Mouse (Mus musculus): ENCODE measurements around the gene Eef1akmt3. TPM values are rescaled to one million over a fixed set of nuclear protein-coding genes. Genes with fewer than 3 reads are reported as not detected.

The Eef1akmt3 gene
- polyA plus RNA-seq, 1 experiment from 2014 or later, result 0.07 TPM

DNA sequence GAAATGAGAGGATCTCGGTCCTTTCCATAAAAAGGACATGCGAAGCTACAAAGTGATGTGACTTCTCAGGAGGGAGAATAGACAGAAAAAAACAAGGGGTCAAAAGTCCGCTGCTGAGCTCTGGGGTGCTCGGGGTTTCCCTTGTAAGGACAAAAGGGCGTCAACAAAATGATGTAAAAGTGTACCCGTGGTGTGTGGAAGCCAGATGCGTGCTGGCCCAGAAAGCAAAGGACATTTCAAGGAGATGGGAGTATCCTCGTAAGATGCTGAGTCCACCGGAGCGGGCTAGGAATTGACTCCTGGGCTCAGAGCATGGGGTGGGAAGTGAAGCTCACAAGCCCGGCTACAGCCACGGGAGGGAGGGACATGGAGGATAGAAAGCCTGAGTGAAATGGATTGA lies 3.7 kb downstream of the Eef1akmt3 start:
- Histone ChIP-seq H3K27ac (no peak overlapping the region), H3K36me3 (no peaks in the 10 kb centered on the region), H3K4me1 (replicated peaks) (peaks cover 17% of the 10 kb centered on the region), H3K4me3 (no peak overlapping the region), H3K27me3 (ENCODE audit: insufficient read depth, poor library complexity, severe bottlenecking) (peaks cover 20% of the 10 kb centered on the region), H3K9me3 (no peaks in the 10 kb centered on the region)
- 72% methylated on average over 12 of the region's 12 CpGs for WGBS
- DNase-seq (ENCODE audit: low spot score), result no peak

DNA sequence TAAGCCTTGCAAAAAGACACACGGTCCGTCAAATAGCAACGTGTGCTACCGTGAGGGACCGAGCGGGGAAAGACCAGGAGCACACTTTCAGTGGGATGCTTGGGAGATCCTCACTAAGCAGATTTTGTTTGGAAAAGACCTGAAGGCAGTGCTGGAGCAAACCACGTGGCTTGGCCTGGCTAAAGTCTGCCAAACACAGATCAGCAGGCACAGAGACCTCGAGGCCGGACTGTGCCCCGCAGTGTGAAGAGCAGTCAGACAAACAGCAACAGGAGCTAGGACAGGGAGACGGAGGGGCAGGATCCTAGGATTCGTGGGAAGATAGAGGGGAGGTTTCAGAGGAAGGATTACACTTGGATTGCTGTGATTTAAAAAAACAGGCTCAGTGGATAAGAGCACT lies 5.0 kb downstream of the Eef1akmt3 start:
- Histone ChIP-seq H3K4me3 (no peak overlapping the region), H3K4me1 (replicated peaks) (peaks cover 9% of the 10 kb centered on the region), H3K9me3 (no peaks in the 10 kb centered on the region), H3K36me3 (no peaks in the 10 kb centered on the region), H3K27me3 (ENCODE audit: insufficient read depth, poor library complexity, severe bottlenecking) (peaks cover 20% of the 10 kb centered on the region), H3K27ac (no peak overlapping the region)
- DNase-seq (ENCODE audit: low spot score), result no peak
- 89% methylated on average over 12 of the region's 12 CpGs for WGBS

DNA sequence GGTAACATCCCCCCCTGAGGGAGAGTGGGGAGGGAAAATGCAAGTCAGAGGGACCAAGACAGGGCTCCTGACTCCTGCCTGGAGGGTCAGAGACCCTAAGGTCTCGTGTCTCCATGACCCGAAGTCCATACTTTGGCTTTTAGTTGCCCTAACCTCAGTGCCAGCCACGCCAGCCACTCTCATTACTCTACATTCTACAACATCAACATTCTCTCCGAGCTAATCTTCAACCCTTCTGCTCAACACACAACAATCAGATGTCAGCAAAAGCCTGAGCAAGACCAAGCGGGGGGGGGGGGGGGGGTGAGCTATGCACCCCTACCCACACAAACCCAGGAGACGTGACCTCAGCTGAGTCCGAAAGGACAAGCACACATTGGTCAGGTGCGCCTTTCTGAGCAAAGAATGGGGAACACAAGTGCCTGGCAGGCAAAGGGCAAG lies 8.0 kb downstream of the Eef1akmt3 start:
- Histone ChIP-seq H3K9me3 (no peaks in the 10 kb centered on the region), H3K36me3 (peaks cover 12% of the 10 kb centered on the region), H3K27me3 (ENCODE audit: insufficient read depth, poor library complexity, severe bottlenecking) (peaks cover 2% of the 10 kb centered on the region; the same call in 1 of the 2 replicates), H3K27ac (no peak overlapping the region), H3K4me1 (replicated peaks) (peaks cover 11% of the 10 kb centered on the region), H3K4me3 (no peak overlapping the region)
- DNase-seq (ENCODE audit: low spot score), result no peak
- WGBS, result 85% methylated on average over 8 of the region's 8 CpGs

DNA sequence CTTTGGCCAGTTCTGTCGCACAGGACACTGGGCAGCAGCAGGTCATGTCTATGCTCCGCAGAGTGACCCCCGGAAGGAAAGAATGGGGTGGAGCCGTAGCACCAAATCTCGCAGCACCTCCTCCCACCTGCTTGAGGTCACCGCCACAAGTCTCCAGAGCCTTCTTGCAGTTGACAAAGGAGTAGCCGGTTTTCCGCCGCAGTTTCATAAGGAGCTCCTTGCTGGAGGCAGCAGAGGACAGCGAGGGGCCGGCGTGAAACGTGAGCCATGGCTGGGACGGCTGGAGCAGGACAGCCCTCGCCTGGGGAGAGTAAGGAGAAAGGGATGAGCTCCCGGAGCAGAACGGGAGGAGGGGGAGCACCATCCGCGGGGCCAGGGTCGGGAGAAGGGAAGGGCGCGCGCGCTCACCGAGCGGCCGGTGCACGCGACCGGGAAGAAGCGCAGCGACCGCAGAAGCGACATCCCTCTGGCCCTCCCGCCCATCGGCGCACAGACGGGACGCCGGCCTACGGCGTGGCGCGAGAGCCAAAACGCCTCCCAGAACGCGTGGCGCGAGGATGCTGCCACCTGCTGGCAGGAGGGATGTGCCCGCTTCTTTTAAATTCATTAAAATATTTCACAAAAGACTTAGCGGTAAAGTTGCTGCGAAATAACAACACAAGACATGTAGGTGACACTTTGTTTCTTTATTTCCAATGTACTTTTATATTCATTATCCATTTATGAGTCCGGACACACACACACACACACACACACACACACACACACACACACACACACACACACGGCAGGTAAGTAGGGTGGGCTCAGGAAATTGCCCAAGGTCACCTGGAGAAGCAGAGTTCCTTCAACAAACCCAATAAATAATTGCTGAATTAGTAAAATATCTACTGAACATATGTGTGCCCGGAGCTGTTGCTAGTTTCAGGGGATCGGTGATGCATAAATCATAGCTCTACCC lies 10.7 kb downstream of the Eef1akmt3 start, which contains the start of gene Tsfm:
Gene Tsfm, minus strand, starts transcription at position 505 of the 961 bp plus-strand sequence.
- Histone ChIP-seq H3K4me1 (replicated peaks) (peaks cover 11% of the 10 kb centered on the region), H3K9me3 (no peaks in the 10 kb centered on the region), H3K27ac (peak within 1 kb of the TSS; percentile 89), H3K27me3 (ENCODE audit: insufficient read depth, poor library complexity, severe bottlenecking) (no peaks in the 10 kb centered on the region), H3K36me3 (peaks cover 39% of the 10 kb centered on the region), H3K4me3 (peak within 1 kb of the TSS; percentile 67)
- WGBS, result 6% methylated on average over 56 of the region's 56 CpGs
- peak; percentile 91 for DNase-seq (ENCODE audit: low spot score)

DNA sequence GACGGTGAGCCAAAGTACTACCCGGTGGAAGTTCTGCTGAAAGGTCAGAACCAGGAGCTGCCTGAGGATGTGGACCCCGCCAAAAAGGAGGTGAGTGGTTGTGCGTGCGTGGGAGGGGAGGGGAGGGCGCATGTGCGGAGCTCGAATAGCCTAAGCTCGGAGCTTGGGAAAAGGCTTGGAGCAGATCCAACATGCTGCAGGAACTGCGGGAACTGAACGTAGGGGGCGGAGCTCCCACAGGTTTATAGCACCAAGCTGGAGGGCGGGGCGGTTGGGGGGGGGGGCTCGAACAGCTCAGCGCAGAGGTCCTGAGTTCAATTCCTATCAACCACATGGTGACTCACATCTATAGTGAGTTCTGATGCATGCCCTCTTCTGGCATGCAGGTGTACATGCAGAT lies 22.9 kb downstream of the Eef1akmt3 start:
- Histone ChIP-seq H3K4me1 (replicated peaks) (peaks cover 6% of the 10 kb centered on the region; the same call in 1 of the 2 replicates), H3K4me3 (no peak overlapping the region), H3K27ac (no peak overlapping the region), H3K27me3 (ENCODE audit: insufficient read depth, poor library complexity, severe bottlenecking) (no peaks in the 10 kb centered on the region), H3K9me3 (no peaks in the 10 kb centered on the region), H3K36me3 (peaks cover 25% of the 10 kb centered on the region)
- WGBS, result 85% methylated on average over 16 of the region's 16 CpGs
- DNase-seq (ENCODE audit: low spot score), result no peak

DNA sequence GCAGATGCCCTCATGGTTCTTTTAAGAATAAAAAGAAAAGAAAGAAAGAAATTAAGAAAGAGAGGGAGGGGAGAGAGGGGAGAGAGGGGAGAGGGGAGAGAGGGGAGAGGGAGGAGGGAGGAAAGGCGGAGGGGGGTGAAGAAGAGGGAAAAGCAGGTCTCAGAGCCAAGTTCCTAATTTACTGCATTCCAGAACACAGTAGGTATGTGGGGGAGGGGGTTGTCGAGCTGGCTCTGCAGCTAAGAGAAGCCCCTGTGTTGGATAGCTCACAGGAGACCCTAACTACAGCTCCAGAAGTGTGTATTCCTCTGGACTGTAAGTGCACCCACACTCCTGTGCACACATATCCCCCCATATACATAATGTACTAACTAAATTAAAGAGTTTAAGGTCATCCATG lies 24.2 kb downstream of the Eef1akmt3 start:
- no peak overlapping the region for H3K27ac ChIP-seq
- peaks cover 6% of the 10 kb centered on the region; the same call in 1 of the 2 replicates for H3K4me1 ChIP-seq (replicated peaks)
- H3K9me3 ChIP-seq, result no peaks in the 10 kb centered on the region
- H3K4me3 ChIP-seq, result no peak overlapping the region
- WGBS, result 26% methylated on average over 2 of the region's 2 CpGs
- DNase-seq (ENCODE audit: low spot score), result no peak
- H3K27me3 ChIP-seq (ENCODE audit: insufficient read depth, poor library complexity, severe bottlenecking), result no peaks in the 10 kb centered on the region
- H3K36me3 ChIP-seq, result peaks cover 12% of the 10 kb centered on the region

DNA sequence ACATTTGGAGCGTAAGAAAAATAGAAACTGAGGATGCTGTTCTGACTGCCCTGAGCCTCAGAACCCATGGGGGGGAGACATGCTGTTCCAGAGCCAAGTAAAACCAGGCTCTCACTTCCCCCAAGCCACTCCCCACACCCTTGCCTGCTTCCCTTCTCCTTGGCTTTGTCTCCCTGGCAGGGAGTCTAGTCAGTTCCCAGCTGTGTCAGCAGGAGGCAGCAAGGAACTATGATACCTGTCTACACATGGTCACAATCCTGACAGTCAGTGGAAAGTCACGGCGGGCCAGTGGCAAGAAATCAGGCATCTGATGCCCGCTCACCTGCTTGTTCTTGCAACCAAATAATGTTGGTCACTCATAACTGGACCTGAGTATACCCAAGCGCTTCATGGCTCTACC lies 24.8 kb downstream of the Eef1akmt3 start:
- DNase-seq (ENCODE audit: low spot score), result no peak
- H3K4me3 ChIP-seq, result no peak overlapping the region
- H3K27ac ChIP-seq, result no peak overlapping the region
- WGBS, result 65% methylated on average over 5 of the region's 5 CpGs
- H3K9me3 ChIP-seq, result no peaks in the 10 kb centered on the region
- H3K4me1 ChIP-seq (replicated peaks), result peaks cover 6% of the 10 kb centered on the region; the same call in 1 of the 2 replicates
- no peaks in the 10 kb centered on the region for H3K27me3 ChIP-seq (ENCODE audit: insufficient read depth, poor library complexity, severe bottlenecking)
- peaks cover 6% of the 10 kb centered on the region for H3K36me3 ChIP-seq

DNA sequence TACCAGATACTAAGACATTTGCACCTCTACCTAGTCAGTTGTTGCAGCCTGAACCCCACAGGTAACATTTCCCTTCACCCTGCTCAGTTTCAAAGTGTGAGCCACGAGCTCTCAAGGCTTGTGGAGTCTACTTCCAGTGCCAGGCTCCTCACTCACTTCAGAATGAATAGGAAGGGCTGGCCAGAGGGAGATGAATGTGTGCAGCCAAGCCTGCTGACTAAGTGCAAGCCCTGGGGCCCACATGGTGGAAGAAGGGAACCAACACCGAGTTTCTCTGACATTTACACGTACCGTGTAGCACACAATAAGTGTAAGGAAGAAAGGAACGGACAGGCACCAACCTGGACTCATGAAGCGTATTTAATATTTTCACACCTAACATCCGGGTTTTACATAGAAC lies 37.5 kb downstream of the Eef1akmt3 start:
- Histone ChIP-seq H3K36me3 (peaks cover 15% of the 10 kb centered on the region), H3K27me3 (ENCODE audit: insufficient read depth, poor library complexity, severe bottlenecking) (no peaks in the 10 kb centered on the region), H3K27ac (0 out of 2 replicates have a peak overlapping the region, but pooled peaks have one; percentile 4), H3K4me3 (no peak overlapping the region), H3K9me3 (no peaks in the 10 kb centered on the region), H3K4me1 (replicated peaks) (peaks cover 19% of the 10 kb centered on the region; the same call in 1 of the 2 replicates)
- no peak for DNase-seq (ENCODE audit: low spot score)
- 76% methylated on average over 7 of the region's 7 CpGs for WGBS

DNA sequence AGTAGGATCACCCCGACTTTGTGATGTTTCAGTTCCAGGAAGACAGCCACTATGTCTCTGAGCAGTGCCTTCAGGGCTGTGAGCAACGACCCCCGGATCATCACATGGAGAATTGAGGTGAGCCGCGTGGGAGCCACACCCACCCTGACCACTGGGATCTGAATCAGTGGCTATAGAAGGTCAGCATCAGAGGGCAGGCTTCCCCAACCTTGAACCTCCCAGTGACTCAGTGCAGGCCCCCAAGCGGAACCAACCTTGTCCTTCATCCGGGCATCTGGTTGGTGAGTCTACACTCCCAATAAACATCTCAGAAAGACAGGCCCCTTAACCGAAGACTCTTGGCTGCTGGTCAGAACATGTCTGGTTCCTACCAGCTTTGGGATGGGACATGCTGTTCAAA lies 38.0 kb downstream of the Eef1akmt3 start:
- Histone ChIP-seq H3K4me3 (no peak overlapping the region), H3K27ac (0 out of 2 replicates have a peak overlapping the region, but pooled peaks have one; percentile 4), H3K4me1 (replicated peaks) (peaks cover 19% of the 10 kb centered on the region; the same call in 1 of the 2 replicates), H3K27me3 (ENCODE audit: insufficient read depth, poor library complexity, severe bottlenecking) (no peaks in the 10 kb centered on the region), H3K36me3 (peaks cover 19% of the 10 kb centered on the region), H3K9me3 (no peaks in the 10 kb centered on the region)
- 84% methylated on average over 8 of the region's 8 CpGs for WGBS
- DNase-seq (ENCODE audit: low spot score), result no peak

DNA sequence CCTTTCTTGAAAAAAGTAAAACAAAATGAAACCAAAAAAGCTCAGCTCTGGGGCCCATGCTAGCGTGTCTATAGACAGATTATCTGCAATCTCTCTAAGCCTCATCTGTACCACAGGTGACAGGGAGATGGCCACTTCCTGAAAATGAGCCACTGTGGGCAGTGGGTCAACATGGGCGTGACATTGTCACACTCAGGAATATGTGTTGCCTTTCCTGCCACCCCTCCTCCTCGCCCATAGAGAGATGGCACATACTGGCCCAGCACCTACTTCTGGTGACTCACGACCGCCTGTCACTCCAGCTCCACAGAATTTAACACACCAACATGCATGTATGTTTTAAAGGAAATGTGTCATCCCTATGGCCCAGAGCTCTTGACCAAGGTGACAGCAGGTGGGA lies 38.5 kb downstream of the Eef1akmt3 start:
- WGBS, result 91% methylated on average over 5 of the region's 5 CpGs

DNA sequence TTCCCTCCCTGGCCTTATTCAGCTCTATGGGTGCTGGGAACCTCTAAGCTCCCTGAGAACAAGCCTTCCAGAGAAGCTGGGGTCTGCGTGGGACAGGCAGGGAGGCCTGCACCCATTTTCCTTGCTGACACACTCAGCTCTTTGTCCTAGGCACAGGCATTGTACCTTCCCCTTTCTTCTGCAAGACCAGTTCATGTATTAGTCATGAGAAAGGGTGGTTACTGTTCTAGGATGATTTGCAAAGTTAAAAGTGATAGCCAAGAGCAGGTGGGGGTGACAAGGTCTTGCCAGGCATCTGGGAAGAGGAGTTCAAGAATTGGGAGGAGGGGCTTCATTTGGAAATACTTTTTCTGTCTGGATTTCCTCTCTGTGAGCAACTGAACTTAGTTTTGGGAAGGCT lies 39.3 kb downstream of the Eef1akmt3 start:
- H3K36me3 ChIP-seq, result peaks cover 32% of the 10 kb centered on the region
- no peaks in the 10 kb centered on the region for H3K9me3 ChIP-seq
- H3K4me1 ChIP-seq (replicated peaks), result peaks cover 15% of the 10 kb centered on the region; the same call in 1 of the 2 replicates
- no peak for DNase-seq (ENCODE audit: low spot score)
- WGBS, result 81% methylated on average over 1 of the region's 1 CpGs
- H3K4me3 ChIP-seq, result no peak overlapping the region
- no peak overlapping the region for H3K27ac ChIP-seq
- no peaks in the 10 kb centered on the region for H3K27me3 ChIP-seq (ENCODE audit: insufficient read depth, poor library complexity, severe bottlenecking)

More for the DNA sequence above, 38.5 kb downstream of the Eef1akmt3 start:
- peaks cover 25% of the 10 kb centered on the region for H3K36me3 ChIP-seq
- peaks cover 16% of the 10 kb centered on the region; the same call in 1 of the 2 replicates for H3K4me1 ChIP-seq (replicated peaks)
- no peaks in the 10 kb centered on the region for H3K9me3 ChIP-seq
- H3K27ac ChIP-seq, result no peak overlapping the region
- no peak for DNase-seq (ENCODE audit: low spot score)
- no peaks in the 10 kb centered on the region for H3K27me3 ChIP-seq (ENCODE audit: insufficient read depth, poor library complexity, severe bottlenecking)
- H3K4me3 ChIP-seq, result no peak overlapping the region

DNA sequence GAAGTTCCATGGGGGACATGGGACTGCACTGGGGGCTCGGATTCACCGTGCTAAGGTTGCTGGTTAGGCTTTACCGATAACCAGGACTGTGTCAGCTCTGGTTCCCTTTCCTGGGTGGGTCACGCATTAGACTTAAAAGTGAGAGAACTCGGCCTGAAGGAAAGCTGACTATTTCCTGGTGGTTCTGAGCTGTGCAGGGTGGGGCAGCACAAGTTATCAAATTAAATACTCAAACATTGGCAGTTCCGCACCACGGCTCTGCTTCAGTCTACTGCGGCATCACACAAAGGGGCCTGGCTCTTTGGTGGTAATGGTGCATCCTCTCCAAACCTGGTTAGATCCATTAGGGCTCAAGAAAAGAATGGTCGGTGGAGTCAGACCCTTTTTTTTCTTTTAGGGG lies 40.0 kb downstream of the Eef1akmt3 start:
- H3K9me3 ChIP-seq, result no peaks in the 10 kb centered on the region
- H3K27ac ChIP-seq, result no peak overlapping the region
- peaks cover 33% of the 10 kb centered on the region for H3K36me3 ChIP-seq
- H3K4me3 ChIP-seq, result no peak overlapping the region
- no peak for DNase-seq (ENCODE audit: low spot score)
- H3K4me1 ChIP-seq (replicated peaks), result peaks cover 11% of the 10 kb centered on the region; the same call in 1 of the 2 replicates
- WGBS, result 87% methylated on average over 9 of the region's 9 CpGs
- H3K27me3 ChIP-seq (ENCODE audit: insufficient read depth, poor library complexity, severe bottlenecking), result no peaks in the 10 kb centered on the region

DNA sequence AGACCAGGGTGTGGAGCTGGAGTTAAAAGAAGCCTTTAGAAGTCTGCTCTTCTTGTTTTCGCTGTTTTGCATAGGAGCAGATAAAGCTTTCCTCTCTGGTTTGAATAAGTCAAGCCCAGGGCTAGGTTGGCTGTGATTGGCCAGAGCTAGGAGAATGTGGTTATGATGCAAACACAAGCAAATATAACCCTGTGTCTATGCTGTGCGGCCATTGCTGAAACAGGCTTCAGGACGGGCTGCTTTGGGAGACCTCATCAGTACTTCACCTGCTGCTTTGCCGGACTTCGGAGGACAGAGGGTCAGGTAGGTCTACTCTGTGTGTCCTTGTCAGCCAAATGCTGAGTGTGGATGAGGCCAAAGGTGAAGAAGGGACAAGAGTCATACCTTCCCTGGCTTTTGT lies 40.8 kb downstream of the Eef1akmt3 start, which contains the start of gene Avil:
Gene Avil, plus strand, starts transcription at position 181 of the 400 bp plus-strand sequence.
- no peak for DNase-seq (ENCODE audit: low spot score)
- Histone ChIP-seq H3K4me1 (replicated peaks) (peaks cover 10% of the 10 kb centered on the region; the same call in 1 of the 2 replicates), H3K27ac (no peak within 1 kb of the TSS), H3K4me3 (no peak within 1 kb of the TSS), H3K27me3 (ENCODE audit: insufficient read depth, poor library complexity, severe bottlenecking) (no peaks in the 10 kb centered on the region), H3K9me3 (no peaks in the 10 kb centered on the region), H3K36me3 (peaks cover 41% of the 10 kb centered on the region)
- WGBS, result 89% methylated on average over 5 of the region's 5 CpGs
